Mouse (Mus musculus): ENCODE measurements around the gene Slc29a4. TPM values are rescaled to one million over a fixed set of nuclear protein-coding genes. Genes with fewer than 3 reads are reported as not detected.

The Slc29a4 gene
- polyA plus RNA-seq, 1 experiment from 2014 or later = 22.8 TPM

DNA sequence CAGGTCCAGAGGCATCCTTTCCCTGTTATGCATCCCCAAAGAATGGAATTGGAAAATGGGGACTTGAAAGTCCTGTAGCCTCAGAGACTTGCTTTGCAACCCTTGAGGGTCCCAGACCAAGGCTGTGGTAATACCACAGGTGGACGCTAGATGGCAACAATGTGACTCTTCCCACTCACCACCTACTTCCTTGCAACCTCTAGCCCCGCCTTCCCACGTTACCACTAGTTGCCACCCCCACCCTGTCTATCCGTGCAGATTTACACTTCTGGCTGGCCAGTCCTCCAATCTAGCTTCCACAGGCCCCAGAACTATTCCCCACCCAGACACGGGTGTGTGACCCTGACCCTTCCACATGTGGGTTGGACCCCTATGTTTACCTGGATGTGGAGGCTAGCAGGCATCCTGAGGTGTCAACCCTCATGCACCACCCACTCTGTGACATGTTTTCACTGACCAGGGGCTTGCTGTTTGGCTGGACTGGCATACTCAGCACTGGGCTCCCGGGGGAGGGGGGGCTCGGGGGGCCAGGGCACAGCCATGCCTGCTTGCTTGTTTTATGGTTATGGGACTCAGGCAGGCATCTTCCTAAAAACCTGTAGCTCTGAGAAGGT lies 31.3 kb downstream of the Slc29a4 start:
- Histone ChIP-seq H3K4me1 (peaks cover 16% of the 10 kb centered on the region), H3K9me3 (replicated peaks) (peaks cover 18% of the 10 kb centered on the region; the same call in 1 of the 2 replicates), H3K27ac (replicated peaks) (0 out of 2 replicates have a peak overlapping the region, but pooled peaks have one; percentile 17), H3K27me3 (ENCODE audit: low read depth, poor library complexity, severe bottlenecking) (no peaks in the 10 kb centered on the region), H3K36me3 (peaks cover 74% of the 10 kb centered on the region), H3K4me3 (no peak overlapping the region)
- WGBS = 14% methylated on average over 7 of the region's 7 CpGs
- peak; percentile 71 for DNase-seq (ENCODE audit: low spot score)

DNA sequence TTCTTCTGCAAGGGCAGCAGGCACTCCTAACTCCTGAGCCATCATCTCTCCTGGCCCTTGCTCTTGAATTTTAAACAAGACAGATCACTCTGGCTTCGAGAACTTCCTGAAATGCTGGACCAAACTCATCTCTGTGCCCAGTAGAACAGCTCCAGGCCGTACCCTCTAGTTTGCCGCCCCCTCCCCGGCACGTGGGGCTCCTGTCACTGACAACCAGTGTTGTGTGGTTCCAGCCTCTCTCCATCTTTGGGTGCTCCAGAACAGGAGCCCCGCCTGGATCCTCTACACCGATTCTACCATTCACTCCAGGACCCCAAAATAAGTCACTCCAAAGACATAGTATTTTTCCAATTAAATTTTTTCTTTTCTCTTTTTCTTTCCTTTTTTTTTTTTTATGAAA lies 32.0 kb downstream of the Slc29a4 start:
- peaks cover 75% of the 10 kb centered on the region for H3K36me3 ChIP-seq
- H3K4me3 ChIP-seq = no peak overlapping the region
- H3K9me3 ChIP-seq (replicated peaks) = peaks cover 18% of the 10 kb centered on the region; the same call in 1 of the 2 replicates
- no peaks in the 10 kb centered on the region for H3K27me3 ChIP-seq (ENCODE audit: low read depth, poor library complexity, severe bottlenecking)
- H3K4me1 ChIP-seq = peaks cover 14% of the 10 kb centered on the region
- DNase-seq (ENCODE audit: low spot score) = no peak
- 92% methylated on average over 7 of the region's 7 CpGs for WGBS
- no peak overlapping the region for H3K27ac ChIP-seq (replicated peaks)

DNA sequence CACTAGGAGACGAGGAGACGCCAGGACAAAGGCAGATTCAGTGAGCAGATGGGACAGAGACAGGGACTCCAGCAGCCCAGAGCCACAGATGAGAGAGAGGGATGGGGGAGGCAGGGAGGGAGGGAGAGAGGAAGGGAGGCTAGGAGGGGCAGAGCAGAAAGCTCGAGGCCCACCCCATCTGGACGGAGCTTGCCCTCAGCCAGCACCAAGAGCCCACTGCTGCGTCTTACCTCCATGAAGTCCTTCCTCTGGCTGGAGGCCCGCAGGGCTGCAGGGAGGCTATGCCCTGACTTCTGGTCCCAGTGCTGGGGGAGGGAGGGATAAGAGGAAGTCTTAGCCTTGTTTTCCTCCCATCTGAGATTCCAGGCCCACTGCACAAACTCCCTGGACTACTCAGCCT lies 34.4 kb downstream of the Slc29a4 start:
- no peak for DNase-seq (ENCODE audit: low spot score)
- peaks cover 10% of the 10 kb centered on the region for H3K4me1 ChIP-seq
- 0 out of 2 replicates have a peak overlapping the region, but pooled peaks have one; percentile 17 for H3K27ac ChIP-seq (replicated peaks)
- no peaks in the 10 kb centered on the region for H3K27me3 ChIP-seq (ENCODE audit: low read depth, poor library complexity, severe bottlenecking)
- WGBS = 90% methylated on average over 6 of the region's 6 CpGs
- H3K36me3 ChIP-seq = peaks cover 80% of the 10 kb centered on the region
- H3K4me3 ChIP-seq = no peak overlapping the region
- peaks cover 18% of the 10 kb centered on the region; the same call in 1 of the 2 replicates for H3K9me3 ChIP-seq (replicated peaks)

GRCm38 (mm10) chr5:142728301-142728700 lies 36.0 kb downstream of the Slc29a4 start:
- H3K9me3 ChIP-seq (replicated peaks) = peaks cover 18% of the 10 kb centered on the region; the same call in 1 of the 2 replicates
- H3K4me1 ChIP-seq = peaks cover 6% of the 10 kb centered on the region
- H3K36me3 ChIP-seq = peaks cover 88% of the 10 kb centered on the region
- no peak for DNase-seq (ENCODE audit: low spot score)
- H3K27me3 ChIP-seq (ENCODE audit: low read depth, poor library complexity, severe bottlenecking) = no peaks in the 10 kb centered on the region
- 97% methylated on average over 16 of the region's 16 CpGs for WGBS
- H3K27ac ChIP-seq (replicated peaks) = no peak overlapping the region
- no peak overlapping the region for H3K4me3 ChIP-seq

DNA sequence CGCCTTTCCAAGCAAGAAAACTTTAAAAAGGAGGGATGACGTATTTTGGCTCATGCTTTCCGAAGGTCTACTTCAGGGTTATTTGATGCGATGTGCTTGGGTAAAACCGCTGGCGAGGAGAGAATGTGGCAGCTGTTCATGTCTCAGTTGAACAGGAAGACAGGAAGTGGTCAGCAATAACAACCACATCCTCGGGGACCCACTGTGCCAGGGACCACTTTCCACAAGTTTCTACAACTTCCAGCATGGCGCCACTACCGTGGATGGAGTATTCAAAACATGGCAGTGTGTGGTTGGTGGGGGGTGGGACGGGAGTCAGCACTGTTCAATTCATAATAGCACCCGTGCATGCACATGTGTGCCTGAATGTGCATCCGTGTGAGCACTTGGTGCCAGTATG lies 38.0 kb downstream of the Slc29a4 start:
- H3K4me3 ChIP-seq = no peak overlapping the region
- H3K36me3 ChIP-seq = peaks cover 100% of the 10 kb centered on the region
- no peak overlapping the region for H3K27ac ChIP-seq (replicated peaks)
- no peaks in the 10 kb centered on the region for H3K4me1 ChIP-seq
- DNase-seq (ENCODE audit: low spot score) = no peak
- WGBS = 94% methylated on average over 12 of the region's 12 CpGs
- H3K27me3 ChIP-seq (ENCODE audit: low read depth, poor library complexity, severe bottlenecking) = no peaks in the 10 kb centered on the region
- H3K9me3 ChIP-seq (replicated peaks) = peaks cover 16% of the 10 kb centered on the region; the same call in 1 of the 2 replicates

DNA sequence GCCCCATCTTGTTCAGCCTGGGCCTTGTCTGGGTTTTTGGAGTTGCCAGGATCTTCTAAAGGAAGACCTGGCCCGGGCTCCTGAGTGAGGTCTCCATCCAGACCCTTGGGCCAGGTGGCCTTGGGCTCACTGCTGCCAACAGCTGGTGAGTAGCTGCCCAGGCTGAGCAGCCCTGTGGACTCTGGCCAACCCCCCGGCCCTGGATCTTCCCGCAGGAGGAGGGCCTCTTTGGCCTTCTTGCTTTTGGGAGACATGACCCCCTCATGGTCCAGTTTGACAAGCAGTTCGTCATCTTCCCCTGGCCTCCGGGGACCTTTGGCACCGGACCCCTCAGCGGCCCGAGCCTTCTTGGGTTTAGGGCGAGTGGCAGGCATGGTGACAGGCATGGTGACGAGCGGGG lies 39.6 kb downstream of the Slc29a4 start:
- Histone ChIP-seq H3K27ac (replicated peaks) (no peak overlapping the region), H3K4me1 (no peaks in the 10 kb centered on the region), H3K36me3 (peaks cover 100% of the 10 kb centered on the region), H3K27me3 (ENCODE audit: low read depth, poor library complexity, severe bottlenecking) (no peaks in the 10 kb centered on the region), H3K4me3 (no peak overlapping the region), H3K9me3 (replicated peaks) (peaks cover 13% of the 10 kb centered on the region; the same call in 1 of the 2 replicates)
- no peak for DNase-seq (ENCODE audit: low spot score)
- WGBS = 94% methylated on average over 11 of the region's 11 CpGs

DNA sequence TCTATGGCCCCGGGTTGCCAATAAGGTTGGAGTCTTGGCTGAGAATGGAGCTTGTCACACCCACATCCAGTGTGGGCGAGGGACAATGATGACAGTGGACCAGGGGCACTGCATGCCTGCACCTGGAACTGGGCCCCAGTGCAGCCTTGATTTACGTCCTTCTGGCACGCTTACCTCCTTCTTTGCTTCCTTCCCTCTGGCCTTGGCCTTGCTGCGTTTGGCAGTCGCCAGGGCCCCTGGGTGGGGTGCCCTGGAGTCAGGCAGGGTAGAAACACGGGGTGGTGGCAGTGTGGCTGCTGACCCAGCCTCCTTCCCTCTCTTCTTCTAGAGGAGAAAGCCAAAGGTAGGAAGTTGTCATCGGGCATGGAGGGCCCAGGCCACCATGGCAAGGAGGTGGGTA lies 47.6 kb downstream of the Slc29a4 start:
- Histone ChIP-seq H3K4me3 (no peak overlapping the region), H3K36me3 (peaks cover 99% of the 10 kb centered on the region), H3K27me3 (ENCODE audit: low read depth, poor library complexity, severe bottlenecking) (no peaks in the 10 kb centered on the region), H3K27ac (replicated peaks) (no peak overlapping the region), H3K4me1 (no peaks in the 10 kb centered on the region), H3K9me3 (replicated peaks) (no peaks in the 10 kb centered on the region)
- 89% methylated on average over 8 of the region's 8 CpGs for WGBS
- no peak for DNase-seq (ENCODE audit: low spot score)

DNA sequence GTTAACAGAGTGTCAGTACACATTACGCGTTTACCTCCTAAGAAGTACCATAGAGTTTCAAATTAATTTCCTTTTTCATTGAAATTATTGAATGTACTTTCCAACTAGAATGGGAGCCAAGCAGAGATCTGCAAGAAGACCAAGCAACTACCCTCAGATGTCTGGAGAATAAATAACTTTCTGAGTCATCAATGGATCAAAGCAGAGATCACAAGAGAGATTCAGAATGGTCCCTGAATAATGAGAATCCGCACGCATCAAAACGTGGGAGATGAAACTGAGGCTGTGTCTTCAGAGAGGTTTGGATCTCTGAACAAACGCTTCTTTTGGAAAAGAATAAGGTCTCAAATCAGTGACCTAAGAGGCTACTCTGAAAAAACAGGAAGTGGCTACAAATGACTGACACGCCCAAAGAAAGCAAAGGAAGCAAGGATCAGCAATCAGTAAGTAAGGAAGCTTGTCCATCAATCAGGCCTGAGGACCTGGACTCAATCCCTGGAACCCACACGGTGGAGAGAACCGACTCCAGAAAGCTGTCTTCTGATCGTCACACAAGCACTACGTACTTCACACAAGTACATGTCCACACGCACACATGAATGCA lies 54.8 kb downstream of the Slc29a4 start:
- Histone ChIP-seq H3K9me3 (replicated peaks) (no peaks in the 10 kb centered on the region), H3K27ac (replicated peaks) (no peak overlapping the region), H3K36me3 (peaks cover 98% of the 10 kb centered on the region), H3K27me3 (ENCODE audit: low read depth, poor library complexity, severe bottlenecking) (no peaks in the 10 kb centered on the region), H3K4me3 (no peak overlapping the region), H3K4me1 (0 out of 2 replicates have a peak, but pooled peaks cover 3% of the 10 kb centered on the region)
- no peak for DNase-seq (ENCODE audit: low spot score)
- WGBS = 87% methylated on average over 12 of the region's 12 CpGs

- no peak for DNase-seq (ENCODE audit: low spot score)
- H3K4me1 ChIP-seq = 0 out of 2 replicates have a peak, but pooled peaks cover 3% of the 10 kb centered on the region
- no peaks in the 10 kb centered on the region for H3K9me3 ChIP-seq (replicated peaks)
- no peaks in the 10 kb centered on the region for H3K27me3 ChIP-seq (ENCODE audit: low read depth, poor library complexity, severe bottlenecking)
- H3K4me3 ChIP-seq = no peak overlapping the region
- H3K36me3 ChIP-seq = peaks cover 97% of the 10 kb centered on the region
- H3K27ac ChIP-seq (replicated peaks) = no peak overlapping the region
- WGBS = 92% methylated on average over 11 of the region's 11 CpGs
These were observed 57.9 kb downstream of the Slc29a4 start for GRCm38 (mm10) chr5:142750173-142750572.

- no peak for DNase-seq (ENCODE audit: low spot score)
- 53% methylated on average over 13 of the region's 13 CpGs for WGBS
- Histone ChIP-seq H3K4me1 (0 out of 2 replicates have a peak, but pooled peaks cover 3% of the 10 kb centered on the region), H3K27ac (replicated peaks) (no peak overlapping the region), H3K36me3 (peaks cover 97% of the 10 kb centered on the region), H3K9me3 (replicated peaks) (no peaks in the 10 kb centered on the region), H3K4me3 (no peak overlapping the region), H3K27me3 (ENCODE audit: low read depth, poor library complexity, severe bottlenecking) (no peaks in the 10 kb centered on the region)
These were observed 59.9 kb downstream of the Slc29a4 start for GRCm38 (mm10) chr5:142752241-142752640.

DNA sequence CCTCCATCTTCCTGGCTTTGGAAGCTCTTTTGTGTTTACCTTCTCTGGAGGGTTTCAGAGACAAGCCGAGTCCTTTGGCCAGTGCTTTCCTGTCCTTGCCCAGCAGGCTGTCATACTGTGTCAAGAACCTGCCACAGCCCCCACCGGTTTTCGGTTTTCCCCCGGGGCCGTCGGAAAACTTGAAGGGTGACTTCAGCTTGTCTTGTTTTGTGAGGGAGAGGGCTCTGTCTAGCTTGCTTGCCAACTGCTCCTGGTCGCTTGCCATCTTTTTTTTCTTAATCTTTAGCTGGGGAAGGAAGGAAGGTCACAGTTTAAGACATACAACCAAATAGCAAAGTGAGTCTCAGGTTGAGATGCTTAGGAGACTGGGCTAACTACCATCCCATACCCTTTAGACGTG lies 67.5 kb downstream of the Slc29a4 start:
- 90% methylated on average over 8 of the region's 8 CpGs for WGBS
- Histone ChIP-seq H3K4me1 (peaks cover 3% of the 10 kb centered on the region; the same call in 1 of the 2 replicates), H3K36me3 (peaks cover 100% of the 10 kb centered on the region)

DNA sequence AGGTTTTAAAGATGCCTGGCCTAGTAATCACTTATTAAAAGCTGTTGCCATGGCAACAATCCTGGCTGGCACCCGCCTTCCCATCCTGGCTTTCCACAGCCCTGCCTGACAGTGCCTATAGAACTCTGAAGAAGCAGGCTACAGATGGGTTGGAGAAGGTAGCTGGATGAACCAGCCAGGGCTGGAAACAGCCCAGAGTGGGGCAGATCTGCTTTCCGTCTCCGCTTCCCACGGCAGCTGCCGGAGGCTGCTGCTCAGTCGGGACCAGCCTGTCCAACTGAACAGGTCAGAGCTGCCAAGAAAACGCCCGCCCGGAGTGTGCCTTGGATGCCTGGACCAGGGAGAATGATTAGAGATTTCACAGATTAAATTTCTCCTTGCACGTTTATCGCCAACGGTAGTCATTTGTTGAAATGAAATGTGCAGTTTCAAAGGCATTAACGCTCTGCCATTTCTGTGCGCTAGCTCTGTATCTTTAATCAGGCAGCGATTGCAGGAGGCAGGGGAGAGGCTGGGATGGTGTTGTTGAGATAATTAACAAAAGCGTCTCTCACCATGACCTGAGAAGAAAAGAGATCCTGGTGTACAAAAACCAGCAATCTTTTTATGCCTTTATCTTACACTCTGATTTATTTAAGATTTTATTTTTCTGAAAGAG lies 69.1 kb downstream of the Slc29a4 start:
- peaks cover 100% of the 10 kb centered on the region for H3K36me3 ChIP-seq

More for the DNA sequence above, 67.5 kb downstream of the Slc29a4 start:
- Histone ChIP-seq H3K9me3 (replicated peaks) (no peaks in the 10 kb centered on the region), H3K27ac (replicated peaks) (no peak overlapping the region), H3K27me3 (ENCODE audit: low read depth, poor library complexity, severe bottlenecking) (no peaks in the 10 kb centered on the region), H3K4me3 (no peak overlapping the region)
- DNase-seq (ENCODE audit: low spot score) = no peak

More for the DNA sequence above, 69.1 kb downstream of the Slc29a4 start:
- Histone ChIP-seq H3K4me1 (peaks cover 3% of the 10 kb centered on the region; the same call in 1 of the 2 replicates), H3K4me3 (no peak overlapping the region), H3K27ac (replicated peaks) (no peak overlapping the region), H3K9me3 (replicated peaks) (no peaks in the 10 kb centered on the region), H3K27me3 (ENCODE audit: low read depth, poor library complexity, severe bottlenecking) (no peaks in the 10 kb centered on the region)
- DNase-seq (ENCODE audit: low spot score) = no peak
- WGBS = 93% methylated on average over 16 of the region's 16 CpGs

Data from midbrain, embryonic 10.5 days (tissue).